Mouse (Mus musculus): ENCODE measurements around the gene Mettl11b.
A peak's percentile ranks its signal among the peaks of the same experiment; 100 is the strongest.
"Not testable (repeated sequence)": the region's sequence is repeated elsewhere in the genome, so short reads cannot be mapped to it uniquely, and the experiment has no call there.

Gene Mettl11b

GRCm38 (mm10) chr1:163725106-163725759, at the start of gene Mettl11b:
Mettl11b (minus strand) TSS chr1:163725232.
- DNase-seq (ENCODE audit: low spot score in 2 of 2): peak in 1 of 2 experiments; percentile 8

DNA sequence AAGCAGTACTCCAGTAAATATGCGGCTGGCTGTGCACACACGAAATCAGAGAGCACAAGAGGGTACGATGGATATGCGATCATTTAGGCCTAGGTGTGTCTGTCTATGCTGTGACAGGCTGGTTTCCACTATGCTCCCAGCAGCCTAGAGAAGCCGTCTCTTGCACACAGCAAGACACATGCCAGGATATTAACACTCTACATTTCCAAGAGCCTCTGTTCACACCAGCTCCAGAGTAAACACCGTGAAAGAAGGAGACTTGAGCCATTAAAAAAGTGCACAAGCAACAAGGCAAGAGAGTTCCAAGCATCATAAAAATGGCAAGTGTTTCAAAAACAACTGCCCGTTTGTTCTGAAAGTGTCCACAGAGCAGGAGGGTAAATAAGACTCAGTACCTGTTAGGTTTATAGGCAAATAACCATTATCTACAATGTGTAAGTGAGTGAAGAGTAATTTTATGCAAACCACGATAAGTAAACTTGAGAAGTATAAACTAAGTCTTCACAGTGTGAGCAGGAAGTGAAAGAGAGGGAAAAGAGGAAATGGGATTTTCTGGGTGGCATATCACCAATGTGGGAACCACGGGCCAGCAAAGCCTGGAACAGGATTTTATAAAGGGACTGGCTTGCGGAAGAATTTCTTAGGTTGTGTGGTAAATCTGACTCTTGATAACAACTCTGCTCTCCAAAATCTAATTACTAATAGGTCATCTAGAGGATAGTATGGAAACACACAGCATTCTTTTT, 32.6 kb upstream of the Mettl11b start:
- no peak for DNase-seq (ENCODE audit: low spot score in 2 of 2)

GRCm38 (mm10) chr1:163751360-163751992, 26.4 kb upstream of the Mettl11b start:
- DNase-seq (ENCODE audit: low spot score in 2 of 2): no peak

- DNase-seq (ENCODE audit: low spot score in 2 of 2): no peak
Observed at GRCm38 (mm10) chr1:163737239-163737533, 12.2 kb upstream of the Mettl11b start.

GRCm38 (mm10) chr1:163736441-163737238, 11.6 kb upstream of the Mettl11b start:
- DNase-seq (ENCODE audit: low spot score in 2 of 2): no peak

GRCm38 (mm10) chr1:163731166-163731565, 6.1 kb upstream of the Mettl11b start:
- DNase-seq (ENCODE audit: low spot score in 2 of 2): not testable (repeated sequence)

DNA sequence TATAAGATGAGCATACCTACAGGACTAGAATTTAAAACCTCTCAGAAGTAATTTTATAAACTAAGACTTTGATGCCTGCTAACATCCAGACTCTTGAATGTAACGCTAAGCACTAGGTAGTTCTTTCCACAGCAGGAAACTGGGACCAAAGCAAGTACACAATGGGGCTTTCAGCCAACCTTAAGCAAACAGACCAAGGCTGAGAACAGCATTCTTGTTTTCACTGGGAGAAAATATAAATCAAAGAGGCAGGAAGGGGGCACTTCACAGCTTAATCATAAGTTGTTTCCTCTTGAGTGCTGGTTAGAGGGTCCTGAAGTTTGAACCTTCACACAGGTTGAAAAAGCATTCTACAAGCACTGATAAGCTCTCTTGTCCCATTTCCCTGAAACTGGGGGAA, 1.1 kb downstream of the Mettl11b start:
- no peak for DNase-seq (ENCODE audit: low spot score in 2 of 2)

- no peak for DNase-seq (ENCODE audit: low spot score in 2 of 2)
Observed at GRCm38 (mm10) chr1:163708618-163709017, 16.4 kb downstream of the Mettl11b start.

DNA sequence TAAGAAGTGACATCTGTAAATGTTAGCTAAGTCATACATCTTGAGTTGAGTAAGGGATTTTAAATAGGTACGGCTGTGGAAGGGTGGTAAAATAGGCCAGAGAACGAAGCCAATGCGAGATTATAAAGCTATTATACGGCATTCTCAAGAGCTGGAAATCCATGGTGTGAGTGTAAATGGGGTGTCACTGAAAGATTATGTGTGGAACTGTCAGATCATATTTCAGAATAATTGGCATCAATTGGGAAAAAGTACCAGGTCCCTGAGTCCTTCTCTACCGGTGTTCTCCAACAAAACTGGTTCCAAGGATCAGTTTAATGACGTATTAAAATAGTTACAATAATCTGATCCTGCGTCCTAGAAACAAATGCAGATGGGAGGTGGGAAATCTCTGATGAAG, 24.5 kb downstream of the Mettl11b start:
- DNase-seq (ENCODE audit: low spot score in 2 of 2): no peak

- no peak for DNase-seq (ENCODE audit: low spot score in 2 of 2)
Observed at GRCm38 (mm10) chr1:163699702-163700101, 25.3 kb downstream of the Mettl11b start.

GRCm38 (mm10) chr1:163691860-163692259, 33.2 kb downstream of the Mettl11b start:
- no peak for DNase-seq (ENCODE audit: low spot score in 2 of 2)

DNA sequence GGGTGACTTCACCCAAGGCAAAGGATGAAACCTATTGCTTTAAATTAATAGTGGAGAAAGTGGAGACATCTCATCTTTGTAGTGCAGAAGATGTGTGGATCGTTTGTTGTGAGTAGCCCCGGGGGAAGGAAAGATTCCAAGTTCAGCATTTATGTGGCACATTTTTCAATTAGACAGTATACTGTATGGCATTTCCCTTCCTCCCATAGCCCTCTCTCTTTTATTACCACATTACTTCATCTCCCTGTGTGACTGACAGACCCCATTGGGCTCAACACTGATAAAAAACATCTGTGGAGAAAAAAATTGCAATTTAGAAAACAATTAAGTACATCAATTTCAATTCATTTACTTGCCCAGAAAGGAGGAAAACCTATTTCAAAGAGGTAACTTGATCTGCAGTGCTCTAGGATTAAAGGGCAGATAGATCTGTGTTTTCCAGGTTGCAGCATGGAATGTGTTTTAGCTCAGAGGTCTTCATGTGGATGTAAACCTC, 42.0 kb downstream of the Mettl11b start:
- no peak for DNase-seq (ENCODE audit: low spot score in 2 of 2)

GRCm38 (mm10) chr1:163682127-163682526, 42.9 kb downstream of the Mettl11b start:
- DNase-seq (ENCODE audit: low spot score in 2 of 2): no peak

DNA sequence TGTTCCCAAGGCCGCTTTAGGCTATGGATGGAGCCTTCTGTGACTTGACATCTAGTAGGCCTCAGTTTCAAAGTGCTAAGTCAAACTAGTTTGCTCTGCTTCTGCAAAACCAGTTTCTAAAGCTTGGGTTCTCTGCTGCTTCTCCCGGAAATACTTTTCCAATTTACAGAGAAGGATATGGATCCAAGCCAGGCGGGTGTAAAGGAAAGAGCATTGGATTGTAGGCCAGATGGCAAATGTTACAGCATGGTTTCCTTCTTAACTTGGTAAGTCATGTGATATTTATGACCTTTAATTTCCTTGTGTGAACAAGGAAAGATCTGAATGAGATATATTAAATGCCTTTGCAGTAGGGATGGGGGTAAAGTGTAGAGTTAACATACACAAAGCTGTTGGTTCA, 52.2 kb downstream of the Mettl11b start:
- DNase-seq (ENCODE audit: low spot score in 2 of 2): no peak

- no peak for DNase-seq (ENCODE audit: low spot score in 2 of 2)
Observed at GRCm38 (mm10) chr1:163671326-163671725, 53.7 kb downstream of the Mettl11b start.

GRCm38 (mm10) chr1:163670702-163671101, 54.3 kb downstream of the Mettl11b start:
- DNase-seq (ENCODE audit: low spot score in 2 of 2): no peak

- DNase-seq (ENCODE audit: low spot score in 2 of 2): no peak
Observed at GRCm38 (mm10) chr1:163669936-163670335, 55.1 kb downstream of the Mettl11b start.

- no peak for DNase-seq (ENCODE audit: low spot score in 2 of 2)
Observed at GRCm38 (mm10) chr1:163662416-163662815, 62.6 kb downstream of the Mettl11b start.

- DNase-seq (ENCODE audit: low spot score in 2 of 2): no peak
Observed at GRCm38 (mm10) chr1:163658535-163658928, 66.5 kb downstream of the Mettl11b start.

DNA sequence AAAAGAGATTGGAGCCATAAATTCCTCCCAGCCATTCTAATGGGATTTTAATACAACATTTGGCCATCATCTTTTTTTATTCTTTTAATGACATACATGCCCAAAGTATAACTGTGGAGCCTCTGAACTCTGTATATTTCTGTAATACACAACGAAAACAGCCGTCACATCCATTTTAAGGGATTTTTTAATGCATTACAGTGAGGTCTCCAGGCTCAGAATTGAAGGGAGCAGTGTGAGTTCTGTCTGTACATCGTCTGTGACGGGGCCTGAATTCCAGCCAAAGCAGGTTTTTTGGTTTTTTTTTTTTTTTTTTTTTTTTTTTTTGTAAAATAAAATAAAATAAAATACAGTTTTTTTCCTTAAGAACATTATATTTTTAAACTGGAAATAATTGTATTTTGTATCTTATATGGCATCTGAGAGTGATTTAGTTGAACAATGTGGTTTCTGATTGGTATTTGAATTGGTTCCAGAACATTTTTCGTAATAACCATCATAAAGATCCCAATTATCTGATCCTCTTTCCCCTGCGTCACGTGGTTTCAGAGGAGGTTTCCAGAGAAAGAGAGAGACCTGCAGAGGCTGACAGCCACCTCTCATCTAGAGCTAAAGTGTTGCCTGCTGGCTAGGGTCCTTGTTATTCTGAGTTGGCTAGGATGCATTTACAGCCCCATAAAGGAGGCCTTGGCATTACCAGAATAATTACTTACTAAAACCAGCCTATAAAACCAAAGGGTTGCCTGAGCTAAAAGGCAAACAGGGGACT, 67.1 kb downstream of the Mettl11b start:
- DNase-seq (ENCODE audit: low spot score in 2 of 2): no peak

DNA sequence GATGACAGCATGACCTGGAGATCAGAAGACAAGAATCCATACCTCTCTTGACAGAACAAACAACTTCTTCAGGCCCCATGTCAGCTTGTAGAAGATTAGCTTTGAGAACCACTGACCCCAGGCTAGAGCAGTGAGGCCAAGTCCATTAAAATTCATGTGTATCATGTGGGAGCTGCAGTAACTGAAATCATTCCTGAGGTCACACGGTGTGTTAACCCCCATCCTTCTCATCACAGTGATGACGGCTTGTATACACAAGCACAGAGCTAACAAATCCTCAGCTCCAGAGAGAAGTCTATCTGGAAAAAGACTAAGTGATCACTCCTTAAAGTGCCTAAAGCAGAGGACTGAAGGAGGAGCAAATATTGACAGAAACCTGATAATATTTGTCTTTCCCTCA, 68.0 kb downstream of the Mettl11b start:
- DNase-seq (ENCODE audit: low spot score in 2 of 2): no peak
